Mouse (Mus musculus): ENCODE results near the gene Smurf2.

Gene Smurf2

GRCm38 (mm10) chr11:106908016-106908415 lies 12.5 kb downstream of the Smurf2 start:
- in situ Hi-C loops (cut with MboI, MseI), result no loop called here

GRCm38 (mm10) chr11:106907253-106907652 lies 13.3 kb downstream of the Smurf2 start:
- in situ Hi-C loops (cut with MboI, MseI), result no loop called here

GRCm38 (mm10) chr11:106905707-106906106 lies 14.8 kb downstream of the Smurf2 start:
- in situ Hi-C loops (cut with MboI, MseI), result no loop called here

GRCm38 (mm10) chr11:106899804-106900203 lies 20.7 kb downstream of the Smurf2 start:
- in situ Hi-C loops (cut with MboI, MseI), result no loop called here

- in situ Hi-C loops (cut with MboI, MseI), result no loop called here
These were observed 23.9 kb downstream of the Smurf2 start for GRCm38 (mm10) chr11:106896561-106897168.

GRCm38 (mm10) chr11:106883656-106884055 lies 36.9 kb downstream of the Smurf2 start:
- in situ Hi-C loops (cut with MboI, MseI), result no loop called here

GRCm38 (mm10) chr11:106872650-106873049 lies 47.9 kb downstream of the Smurf2 start:
- in situ Hi-C loops (cut with MboI, MseI), result no loop called here

- in situ Hi-C loops (cut with MboI, MseI), result no loop called here
These were observed 69.1 kb downstream of the Smurf2 start for GRCm38 (mm10) chr11:106851438-106851837.

GRCm38 (mm10) chr11:106842002-106842401 lies 78.5 kb downstream of the Smurf2 start:
- in situ Hi-C loops (cut with MboI, MseI), result loop anchor here (10.0 kb wide), 1 partner anchor 133 kb away; no protein-coding TSS in a partner anchor

- in situ Hi-C loops (cut with MboI, MseI), result no loop called here
These were observed 92.4 kb downstream of the Smurf2 start for GRCm38 (mm10) chr11:106828079-106828478.

GRCm38 (mm10) chr11:106824403-106824802 lies 96.1 kb downstream of the Smurf2 start:
- in situ Hi-C loops (cut with MboI, MseI), result no loop called here

- in situ Hi-C loops (cut with MboI, MseI), result no loop called here
These were observed 96.8 kb downstream of the Smurf2 start for GRCm38 (mm10) chr11:106823741-106824140.

GRCm38 (mm10) chr11:106822911-106823310 lies 97.6 kb downstream of the Smurf2 start:
- in situ Hi-C loops (cut with MboI, MseI), result no loop called here

GRCm38 (mm10) chr11:106822491-106822890 lies 98.0 kb downstream of the Smurf2 start:
- in situ Hi-C loops (cut with MboI, MseI), result no loop called here

GRCm38 (mm10) chr11:106821397-106821796 lies 99.1 kb downstream of the Smurf2 start:
- in situ Hi-C loops (cut with MboI, MseI), result no loop called here

- in situ Hi-C loops (cut with MboI, MseI), result no loop called here
These were observed 99.5 kb downstream of the Smurf2 start for GRCm38 (mm10) chr11:106820972-106821371.

- in situ Hi-C loops (cut with MboI, MseI), result no loop called here
These were observed 100.3 kb downstream of the Smurf2 start for GRCm38 (mm10) chr11:106820252-106820651.

- in situ Hi-C loops (cut with MboI, MseI), result no loop called here
These were observed 100.9 kb downstream of the Smurf2 start for GRCm38 (mm10) chr11:106819595-106819994.

- in situ Hi-C loops (cut with MboI, MseI), result no loop called here
These were observed 102.2 kb downstream of the Smurf2 start for GRCm38 (mm10) chr11:106818341-106818740.

- in situ Hi-C loops (cut with MboI, MseI), result no loop called here
These were observed 102.7 kb downstream of the Smurf2 start for GRCm38 (mm10) chr11:106817808-106818207.

- in situ Hi-C loops (cut with MboI, MseI), result no loop called here
These were observed 103.4 kb downstream of the Smurf2 start for GRCm38 (mm10) chr11:106817156-106817555.

GRCm38 (mm10) chr11:106816316-106816715 lies 104.2 kb downstream of the Smurf2 start:
- in situ Hi-C loops (cut with MboI, MseI), result no loop called here

GRCm38 (mm10) chr11:106815761-106816160 lies 104.8 kb downstream of the Smurf2 start:
- in situ Hi-C loops (cut with MboI, MseI), result no loop called here

- in situ Hi-C loops (cut with MboI, MseI), result no loop called here
These were observed 105.2 kb downstream of the Smurf2 start for GRCm38 (mm10) chr11:106815331-106815730.
